Mouse (Mus musculus): ENCODE results near the gene Pdgfb. TPM values are rescaled to one million over a fixed set of nuclear protein-coding genes. Genes with fewer than 3 reads are reported as not detected.

Gene Pdgfb
- polyA plus RNA-seq, 1 experiment from 2014 or later, result 6.1 TPM

- no peak within 1 kb of the TSS for H3K4me2 ChIP-seq (ENCODE audit: low read depth, low read length)
- DNase-seq (ENCODE audit: low spot score) (no peak), ATAC-seq (ENCODE audit: low read depth) (no peak)
- no peaks in the 10 kb centered on the region for H3K9me3 ChIP-seq (ENCODE audit: control insufficient read depth, low read length)
- no peaks in the 10 kb centered on the region for H3K36me3 ChIP-seq (ENCODE audit: control insufficient read depth, insufficient read depth, low read length)
- WGBS, result 93% methylated on average over 9 of the region's 11 CpGs
- H3K27ac ChIP-seq (replicated peaks; ENCODE audit: low read depth, low read length), result no peak within 1 kb of the TSS
- no peaks in the 10 kb centered on the region for H3K27me3 ChIP-seq (replicated peaks; ENCODE audit: control insufficient read depth, insufficient read depth, low read length)
- no peaks in the 10 kb centered on the region for H3K4me1 ChIP-seq (ENCODE audit: control insufficient read depth, insufficient read depth, low read length)
- no peak within 1 kb of the TSS for H3K4me3 ChIP-seq (ENCODE audit: low read depth, low read length)
- no peak within 1 kb of the TSS for H3K9ac ChIP-seq (ENCODE audit: low read depth, low read length)
Measured at GRCm38 (mm10) chr15:79970940-79971339, 43.8 kb downstream of the Pdgfb start, which contains the start of gene Cbx7. Gene Cbx7 (minus strand): TSS chr15:79971119.

GRCm38 (mm10) chr15:79970491-79970890 lies 44.3 kb downstream of the Pdgfb start:
- DNase-seq (ENCODE audit: low spot score), result no peak
- H3K27me3 ChIP-seq (replicated peaks; ENCODE audit: control insufficient read depth, insufficient read depth, low read length), result no peaks in the 10 kb centered on the region
- no peak overlapping the region for H3K4me2 ChIP-seq (ENCODE audit: low read depth, low read length)
- 94% methylated on average over 18 of the region's 18 CpGs for WGBS
- H3K4me3 ChIP-seq (ENCODE audit: low read depth, low read length), result no peak overlapping the region
- no peak for ATAC-seq (ENCODE audit: low read depth)
- no peak overlapping the region for H3K9ac ChIP-seq (ENCODE audit: low read depth, low read length)
- H3K9me3 ChIP-seq (ENCODE audit: control insufficient read depth, low read length), result no peaks in the 10 kb centered on the region
- no peaks in the 10 kb centered on the region for H3K4me1 ChIP-seq (ENCODE audit: control insufficient read depth, insufficient read depth, low read length)
- H3K36me3 ChIP-seq (ENCODE audit: control insufficient read depth, insufficient read depth, low read length), result no peaks in the 10 kb centered on the region
- H3K27ac ChIP-seq (replicated peaks; ENCODE audit: low read depth, low read length), result no peak overlapping the region

DNA sequence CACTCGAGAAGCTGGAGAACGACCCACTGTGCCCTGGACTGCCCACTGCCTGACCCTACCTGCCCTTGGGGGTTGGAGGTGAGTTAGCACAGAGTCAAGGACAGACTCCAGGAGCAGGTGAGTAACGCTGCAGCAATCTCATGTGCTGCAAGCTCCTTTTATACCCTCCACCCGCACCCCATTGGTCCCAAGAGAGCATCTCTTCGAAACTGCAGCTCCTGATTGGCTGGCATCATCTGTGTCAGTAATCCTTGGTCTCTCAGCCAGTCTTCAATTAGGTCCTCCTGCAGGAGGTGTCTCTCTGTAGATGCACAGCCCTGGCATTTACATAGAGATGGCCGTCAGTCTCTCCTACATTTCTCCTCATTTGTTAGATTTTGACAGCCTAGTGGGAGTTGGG lies 47.4 kb downstream of the Pdgfb start:
- WGBS, result 83% methylated on average over 6 of the region's 6 CpGs
- Histone ChIP-seq H3K27me3 (replicated peaks; ENCODE audit: control insufficient read depth, insufficient read depth, low read length) (no peaks in the 10 kb centered on the region), H3K4me2 (ENCODE audit: low read depth, low read length) (no peak overlapping the region), H3K9me3 (ENCODE audit: control insufficient read depth, low read length) (no peaks in the 10 kb centered on the region), H3K27ac (replicated peaks; ENCODE audit: low read depth, low read length) (no peak overlapping the region), H3K9ac (ENCODE audit: low read depth, low read length) (no peak overlapping the region), H3K4me3 (ENCODE audit: low read depth, low read length) (no peak overlapping the region), H3K4me1 (ENCODE audit: control insufficient read depth, insufficient read depth, low read length) (no peaks in the 10 kb centered on the region), H3K36me3 (ENCODE audit: control insufficient read depth, insufficient read depth, low read length) (no peaks in the 10 kb centered on the region)
- no peak for ATAC-seq (ENCODE audit: low read depth)
- no peak for DNase-seq (ENCODE audit: low spot score)

DNA sequence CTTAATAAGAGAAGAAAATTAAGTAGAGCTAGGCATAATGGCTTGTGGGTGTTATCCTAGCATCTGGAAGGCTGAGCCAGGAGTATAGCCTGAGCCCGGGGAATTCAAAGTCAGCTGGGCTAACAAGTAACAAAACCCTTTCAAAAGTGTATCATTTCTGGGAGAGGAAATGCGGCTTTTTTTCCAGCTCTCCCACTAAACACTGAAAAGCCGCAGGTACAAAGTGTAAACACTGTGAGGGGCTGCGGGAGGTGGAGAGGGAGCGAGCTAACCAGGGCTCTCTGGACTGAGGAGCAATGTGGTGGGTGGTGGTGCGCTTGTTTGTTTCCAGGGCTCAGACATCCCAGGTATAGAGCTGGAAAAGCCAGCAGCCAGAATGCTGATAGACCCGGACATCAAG lies 50.4 kb downstream of the Pdgfb start:
- ATAC-seq (ENCODE audit: low read depth), result no peak
- no peak overlapping the region for H3K4me2 ChIP-seq (ENCODE audit: low read depth, low read length)
- H3K4me3 ChIP-seq (ENCODE audit: low read depth, low read length), result no peak overlapping the region
- no peak overlapping the region for H3K27ac ChIP-seq (replicated peaks; ENCODE audit: low read depth, low read length)
- H3K4me1 ChIP-seq (ENCODE audit: control insufficient read depth, insufficient read depth, low read length), result no peaks in the 10 kb centered on the region
- no peak overlapping the region for H3K9ac ChIP-seq (ENCODE audit: low read depth, low read length)
- no peak for DNase-seq (ENCODE audit: low spot score)
- no peaks in the 10 kb centered on the region for H3K36me3 ChIP-seq (ENCODE audit: control insufficient read depth, insufficient read depth, low read length)
- no peaks in the 10 kb centered on the region for H3K9me3 ChIP-seq (ENCODE audit: control insufficient read depth, low read length)
- WGBS, result 84% methylated on average over 7 of the region's 7 CpGs
- no peaks in the 10 kb centered on the region for H3K27me3 ChIP-seq (replicated peaks; ENCODE audit: control insufficient read depth, insufficient read depth, low read length)

- Histone ChIP-seq H3K4me2 (ENCODE audit: low read depth, low read length) (no peak overlapping the region), H3K4me1 (ENCODE audit: control insufficient read depth, insufficient read depth, low read length) (no peaks in the 10 kb centered on the region), H3K27me3 (replicated peaks; ENCODE audit: control insufficient read depth, insufficient read depth, low read length) (no peaks in the 10 kb centered on the region), H3K9me3 (ENCODE audit: control insufficient read depth, low read length) (no peaks in the 10 kb centered on the region), H3K27ac (replicated peaks; ENCODE audit: low read depth, low read length) (no peak overlapping the region), H3K36me3 (ENCODE audit: control insufficient read depth, insufficient read depth, low read length) (no peaks in the 10 kb centered on the region), H3K9ac (ENCODE audit: low read depth, low read length) (no peak overlapping the region), H3K4me3 (ENCODE audit: low read depth, low read length) (no peak overlapping the region)
- WGBS, result 83% methylated on average over 18 of the region's 18 CpGs
- no peak for ATAC-seq (ENCODE audit: low read depth)
- DNase-seq (ENCODE audit: low spot score), result no peak
Measured at GRCm38 (mm10) chr15:79962661-79963060, 52.1 kb downstream of the Pdgfb start.

DNA sequence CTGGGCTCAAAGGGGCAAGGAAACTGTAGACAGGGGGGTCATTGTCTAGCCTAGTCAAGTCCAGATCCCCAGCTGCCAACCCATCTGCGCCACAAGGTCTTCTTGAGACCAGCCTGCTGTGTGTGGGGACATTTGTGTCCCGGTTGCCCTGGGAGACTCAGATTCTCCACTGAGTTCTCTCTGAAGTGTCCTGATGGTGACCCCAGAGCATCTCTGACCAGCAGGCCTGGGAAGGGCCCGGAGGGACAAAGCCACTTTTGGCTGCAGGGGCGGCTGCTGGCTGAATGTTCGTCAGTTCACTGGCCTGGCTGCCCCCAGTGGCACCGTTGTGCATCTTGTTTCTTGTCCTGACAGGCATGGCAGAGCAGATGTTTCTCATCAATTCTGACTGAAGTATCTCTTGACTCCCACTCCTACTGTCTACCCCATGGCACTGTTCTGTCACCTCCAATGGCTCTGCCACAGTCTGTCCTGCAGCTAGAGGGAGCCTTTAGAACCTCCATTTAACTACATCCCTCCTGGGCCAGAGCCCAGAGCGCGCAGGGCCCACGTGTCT lies 53.3 kb downstream of the Pdgfb start:
- H3K4me1 ChIP-seq (ENCODE audit: control insufficient read depth, insufficient read depth, low read length), result no peaks in the 10 kb centered on the region
- DNase-seq (ENCODE audit: low spot score) (peak; percentile 23), ATAC-seq (ENCODE audit: low read depth) (peak; percentile 44; the same call in 1 of the 2 replicates)
- no peak overlapping the region for H3K4me2 ChIP-seq (ENCODE audit: low read depth, low read length)
- H3K27ac ChIP-seq (replicated peaks; ENCODE audit: low read depth, low read length), result no peak overlapping the region
- no peak overlapping the region for H3K9ac ChIP-seq (ENCODE audit: low read depth, low read length)
- no peaks in the 10 kb centered on the region for H3K27me3 ChIP-seq (replicated peaks; ENCODE audit: control insufficient read depth, insufficient read depth, low read length)
- no peaks in the 10 kb centered on the region for H3K36me3 ChIP-seq (ENCODE audit: control insufficient read depth, insufficient read depth, low read length)
- H3K4me3 ChIP-seq (ENCODE audit: low read depth, low read length), result no peak overlapping the region
- H3K9me3 ChIP-seq (ENCODE audit: control insufficient read depth, low read length), result no peaks in the 10 kb centered on the region
- WGBS, result 50% methylated on average over 9 of the region's 9 CpGs

GRCm38 (mm10) chr15:79958418-79958817 lies 56.4 kb downstream of the Pdgfb start:
- H3K27ac ChIP-seq (replicated peaks; ENCODE audit: low read depth, low read length), result no peak overlapping the region
- no peaks in the 10 kb centered on the region for H3K9me3 ChIP-seq (ENCODE audit: control insufficient read depth, low read length)
- no peak overlapping the region for H3K9ac ChIP-seq (ENCODE audit: low read depth, low read length)
- H3K27me3 ChIP-seq (replicated peaks; ENCODE audit: control insufficient read depth, insufficient read depth, low read length), result no peaks in the 10 kb centered on the region
- H3K4me1 ChIP-seq (ENCODE audit: control insufficient read depth, insufficient read depth, low read length), result no peaks in the 10 kb centered on the region
- DNase-seq (ENCODE audit: low spot score) (peak; percentile 10), ATAC-seq (ENCODE audit: low read depth) (no peak)
- H3K36me3 ChIP-seq (ENCODE audit: control insufficient read depth, insufficient read depth, low read length), result no peaks in the 10 kb centered on the region
- H3K4me3 ChIP-seq (ENCODE audit: low read depth, low read length), result no peak overlapping the region
- WGBS, result 27% methylated on average over 3 of the region's 3 CpGs
- H3K4me2 ChIP-seq (ENCODE audit: low read depth, low read length), result no peak overlapping the region

- no peak overlapping the region for H3K4me3 ChIP-seq (ENCODE audit: low read depth, low read length)
- no peak overlapping the region for H3K27ac ChIP-seq (replicated peaks; ENCODE audit: low read depth, low read length)
- WGBS, result 88% methylated on average over 8 of the region's 8 CpGs
Measured at GRCm38 (mm10) chr15:79956559-79956958, 58.2 kb downstream of the Pdgfb start.

DNA sequence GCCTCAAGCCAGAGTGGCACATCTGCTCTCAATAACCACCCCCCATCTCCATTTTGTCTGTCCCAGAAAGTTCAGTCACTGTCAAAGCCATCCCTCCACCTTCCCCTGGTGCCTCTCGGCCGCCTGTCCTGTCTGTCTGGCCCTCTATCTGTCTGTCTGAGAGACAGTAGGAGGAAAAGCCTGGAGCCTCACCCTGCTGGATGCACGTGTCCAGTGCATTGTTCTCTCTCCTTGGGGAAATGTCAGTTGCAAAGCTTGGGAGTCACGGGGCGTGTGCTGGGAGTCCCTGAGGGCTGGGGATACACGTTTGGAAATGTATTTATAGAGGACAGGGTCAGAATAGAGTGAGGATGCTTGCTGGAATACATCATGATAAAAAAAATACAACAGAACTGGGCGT lies 61.3 kb downstream of the Pdgfb start:
- WGBS, result 59% methylated on average over 7 of the region's 7 CpGs
- DNase-seq (ENCODE audit: low spot score) (no peak), ATAC-seq (ENCODE audit: low read depth) (no peak)
- no peak overlapping the region for H3K9ac ChIP-seq (ENCODE audit: low read depth, low read length)
- no peaks in the 10 kb centered on the region for H3K9me3 ChIP-seq (ENCODE audit: control insufficient read depth, low read length)
- no peaks in the 10 kb centered on the region for H3K27me3 ChIP-seq (replicated peaks; ENCODE audit: control insufficient read depth, insufficient read depth, low read length)
- H3K36me3 ChIP-seq (ENCODE audit: control insufficient read depth, insufficient read depth, low read length), result no peaks in the 10 kb centered on the region
- H3K27ac ChIP-seq (replicated peaks; ENCODE audit: low read depth, low read length), result no peak overlapping the region
- peaks cover 29% of the 10 kb centered on the region for H3K4me1 ChIP-seq (ENCODE audit: control insufficient read depth, insufficient read depth, low read length)
- H3K4me3 ChIP-seq (ENCODE audit: low read depth, low read length), result no peak overlapping the region
- H3K4me2 ChIP-seq (ENCODE audit: low read depth, low read length), result no peak overlapping the region

More at GRCm38 (mm10) chr15:79956559-79956958, 58.2 kb downstream of the Pdgfb start:
- H3K27me3 ChIP-seq (replicated peaks; ENCODE audit: control insufficient read depth, insufficient read depth, low read length), result no peaks in the 10 kb centered on the region
- H3K4me2 ChIP-seq (ENCODE audit: low read depth, low read length), result no peak overlapping the region
- H3K36me3 ChIP-seq (ENCODE audit: control insufficient read depth, insufficient read depth, low read length), result no peaks in the 10 kb centered on the region
- H3K9me3 ChIP-seq (ENCODE audit: control insufficient read depth, low read length), result no peaks in the 10 kb centered on the region
- DNase-seq (ENCODE audit: low spot score) (no peak), ATAC-seq (ENCODE audit: low read depth) (no peak)
- peaks cover 9% of the 10 kb centered on the region for H3K4me1 ChIP-seq (ENCODE audit: control insufficient read depth, insufficient read depth, low read length)
- no peak overlapping the region for H3K9ac ChIP-seq (ENCODE audit: low read depth, low read length)
